Mouse (Mus musculus): ENCODE measurements around the gene Adgrg3.

- no peak for TF ChIP-seq CTCF (IDR thresholded peaks at IDR 0.05; ENCODE audit: low read depth)
- no peak for TF ChIP-seq EP300 (optimal IDR thresholded peaks at IDR 0.05)
Measured at GRCm38 (mm10) chr8:95076151-95076550, 58.7 kb downstream of the Adgrg3 start.

All from stomach, postnatal 0 days (tissue).